Mouse (Mus musculus): ENCODE data around the gene Gm21293.
"Not testable (repeated sequence)": the region's sequence is repeated elsewhere in the genome, so short reads cannot be mapped to it uniquely, and the experiment has no call there.

DNA sequence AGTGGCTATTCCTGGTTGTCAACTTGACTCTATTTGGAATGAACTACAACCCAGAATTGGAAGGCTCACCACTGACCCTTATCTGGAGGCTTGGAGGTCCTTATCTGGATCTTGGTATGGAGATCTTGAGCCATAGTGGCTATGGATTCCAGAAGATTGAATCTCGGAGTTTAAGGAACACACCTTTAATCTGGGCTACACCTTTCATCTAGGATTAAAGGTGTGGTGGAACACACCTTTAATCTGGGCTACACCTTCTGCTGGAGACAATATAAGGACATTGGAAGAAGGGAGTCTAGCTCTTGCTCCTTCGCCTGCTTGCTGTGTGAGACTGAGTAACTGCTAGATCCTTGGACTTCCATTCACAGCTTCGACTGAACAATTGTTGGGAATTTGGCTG, 51.0 kb downstream of the Gm21293 start, which contains the start of gene Gm4340:
- not testable (repeated sequence) for TF ChIP-seq EP300 (IDR thresholded peaks at IDR 0.05; ENCODE audit: insufficient read depth, low read depth, low read length); POLR2A (IDR thresholded peaks at IDR 0.05; ENCODE audit: insufficient read depth, low read length); CTCF (IDR thresholded peaks at IDR 0.05; ENCODE audit: low read depth, low read length)

Data from ES-Bruce4 (cell line).